In the genomic region with DNA sequence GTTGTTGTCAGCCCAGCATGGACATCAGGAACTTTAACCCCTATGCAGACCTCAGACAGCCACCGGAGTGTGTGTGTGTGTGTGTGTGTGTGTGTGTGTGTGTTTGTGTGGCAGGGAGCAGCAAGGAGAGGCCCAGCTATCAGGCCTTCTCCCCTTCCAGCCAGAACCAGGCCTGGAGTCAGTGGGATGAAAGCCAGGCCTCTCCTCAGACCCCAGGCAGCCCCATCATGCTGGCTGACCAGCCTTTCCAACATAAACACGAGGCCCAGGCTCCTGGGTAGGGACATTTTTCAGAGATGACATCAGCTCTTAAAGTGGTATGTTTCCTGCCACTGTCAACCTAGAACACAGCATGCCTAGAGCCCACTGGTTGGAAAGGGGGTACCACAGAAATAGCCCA, we compare ENCODE assay signal across 12 mouse cellular contexts. TPM values are rescaled to one million over a fixed set of nuclear protein-coding genes. Genes with fewer than 3 reads are reported as not detected.
DNase-seq lines count a peak whose midpoint lies in the region; ATAC-seq lines count a peak whose summit lies in the region.
"Had no signal": no experiment of that assay in that cellular context is flagged by ENCODE, and none has a peak within 500 bp of the region (broad histone marks: within the 10 kb centered on the region; RNA-seq: fewer than 3 reads in every experiment).

No protein-coding gene starts in this region.

- H3K4me1 ChIP-seq in kidney, embryonic 16.5 days (ENCODE audit: insufficient read depth, low read length) = no peaks in the 10 kb centered on the region
- peaks cover 41% of the 10 kb centered on the region for H3K4me1 ChIP-seq in heart, embryonic 12.5 days (replicated peaks)
- H3K4me1 ChIP-seq in forebrain, embryonic 12.5 days = no peaks in the 10 kb centered on the region

- H3K4me2 ChIP-seq in kidney, embryonic 16.5 days (replicated peaks; ENCODE audit: low read depth, low read length) = no peak overlapping the region
- H3K4me2 ChIP-seq in heart, embryonic 12.5 days = no peak overlapping the region
- H3K4me2 ChIP-seq in forebrain, embryonic 12.5 days = no peak overlapping the region

- no peak overlapping the region for H3K9ac ChIP-seq in kidney, embryonic 16.5 days (replicated peaks; ENCODE audit: low read length)
- no peak overlapping the region for H3K9ac ChIP-seq in heart, embryonic 12.5 days
- H3K9ac ChIP-seq in forebrain, embryonic 12.5 days = no peak overlapping the region

- H3K36me3 ChIP-seq in kidney, embryonic 16.5 days (ENCODE audit: insufficient read depth, low read length) = no peaks in the 10 kb centered on the region
- no peaks in the 10 kb centered on the region for H3K36me3 ChIP-seq in heart, embryonic 12.5 days
- H3K36me3 ChIP-seq in forebrain, embryonic 12.5 days (replicated peaks) = no peaks in the 10 kb centered on the region

- no peak for ATAC-seq in kidney, embryonic 16.5 days (ENCODE audit: low FRiP score, low TSS enrichment)
- peak; percentile 86 for ATAC-seq in heart, embryonic 12.5 days (ENCODE audit: insufficient number of reproducible peaks, low FRiP score)
- no peak for ATAC-seq in forebrain, embryonic 12.5 days (ENCODE audit: low FRiP score)
- ATAC-seq: inflammation-experienced regulatory T-cells, adult 6 months had no signal

- DNase-seq in kidney, postnatal 36 days = peak; percentile 24
- DNase-seq in adipocyte (ENCODE audit: low spot score) = peak; percentile 80
- DNase-seq in mesoderm, embryonic 11.5 days (ENCODE audit: low read depth, low spot score) = peak; percentile 41
- no peak for DNase-seq in urinary bladder, postnatal 25 days (ENCODE audit: low spot score)
- DNase-seq: adrenal gland, postnatal 10 days; cerebellum, adult 8-10 months; gastrocnemius, postnatal 25 days had no signal

- no peaks in the 10 kb centered on the region for H3K9me3 ChIP-seq in kidney, embryonic 16.5 days (ENCODE audit: low read length)
- no peaks in the 10 kb centered on the region for H3K9me3 ChIP-seq in heart, embryonic 12.5 days (replicated peaks)
- H3K9me3 ChIP-seq in forebrain, embryonic 12.5 days = no peaks in the 10 kb centered on the region

- H3K27ac ChIP-seq in kidney, embryonic 16.5 days (ENCODE audit: low read length) = no peak overlapping the region
- H3K27ac ChIP-seq in heart, embryonic 12.5 days (ENCODE audit: poor library complexity, severe bottlenecking) = peak overlapping the region; percentile 92
- H3K27ac ChIP-seq in forebrain, embryonic 12.5 days = no peak overlapping the region
- H3K27ac ChIP-seq: macrophage had no signal

- no peaks in the 10 kb centered on the region for H3K27me3 ChIP-seq in kidney, embryonic 16.5 days (ENCODE audit: insufficient read depth, low read length)
- H3K27me3 ChIP-seq in heart, embryonic 12.5 days (replicated peaks) = no peaks in the 10 kb centered on the region
- H3K27me3 ChIP-seq in forebrain, embryonic 12.5 days = no peaks in the 10 kb centered on the region

- WGBS in kidney, embryonic 16.5 days = 36% methylated on average over 2 of the region's 2 CpGs
- WGBS in heart, embryonic 12.5 days = 10% methylated on average over 2 of the region's 2 CpGs
- 60% methylated on average over 2 of the region's 2 CpGs for WGBS in forebrain, embryonic 12.5 days

- H3K4me3 ChIP-seq in kidney, embryonic 16.5 days (ENCODE audit: low read length) = no peak overlapping the region
- H3K4me3 ChIP-seq in heart, embryonic 12.5 days = no peak overlapping the region
- H3K4me3 ChIP-seq in forebrain, embryonic 12.5 days (replicated peaks) = no peak overlapping the region

RNA-seq across cellular contexts. Expression of gene Lctl, which starts 2.3 kb away (rescaled TPM):
- 0.07 and 0.24 TPM in 2 replicates for polyA plus RNA-seq in kidney, embryonic 16.5 days (2015; fragmentation: Nextera tagmentation; extraction: Ambion mirVana)
- polyA plus RNA-seq in heart, embryonic 12.5 days (2016; fragmentation: Nextera tagmentation; extraction: Ambion mirVana) = 0.14 TPM in 1 of 2 replicates, not detected in the other
- polyA plus RNA-seq in forebrain, embryonic 12.5 days (2016; fragmentation: Nextera tagmentation; extraction: Ambion mirVana) = 0.14 TPM in 1 of 2 replicates, not detected in the other
- polyA plus RNA-seq: inflammation-experienced regulatory T-cells, adult 6 months; macrophage had no signal

RNA-seq across cellular contexts. Expression of gene Zwilch, which starts 58.3 kb away (rescaled TPM):
- 26.8 and 32.1 TPM in 2 replicates for polyA plus RNA-seq in kidney, embryonic 16.5 days (2015; fragmentation: Nextera tagmentation; extraction: Ambion mirVana)
- polyA plus RNA-seq in heart, embryonic 12.5 days (2016; fragmentation: Nextera tagmentation; extraction: Ambion mirVana) = 28.0 and 28.6 TPM in 2 replicates
- 31.8 and 33.5 TPM in 2 replicates for polyA plus RNA-seq in forebrain, embryonic 12.5 days (2016; fragmentation: Nextera tagmentation; extraction: Ambion mirVana)

RNA-seq across cellular contexts. Expression of gene Rpl4, which starts 58.5 kb away (rescaled TPM):
- polyA plus RNA-seq in kidney, embryonic 16.5 days (2015; fragmentation: Nextera tagmentation; extraction: Ambion mirVana) = 1,111 and 1,181 TPM in 2 replicates
- polyA plus RNA-seq in heart, embryonic 12.5 days (2016; fragmentation: Nextera tagmentation; extraction: Ambion mirVana) = 801 and 832 TPM in 2 replicates
- polyA plus RNA-seq in forebrain, embryonic 12.5 days (2016; fragmentation: Nextera tagmentation; extraction: Ambion mirVana) = 883 and 905 TPM in 2 replicates
